Mouse (Mus musculus) hindbrain, embryonic 14.5 days (tissue): ENCODE measurements at regions not wholly inside any gene's neighbourhood (a gene's known extent, or its start where the extent isn't known, plus 50 kb on each side); places are given as distances from the start of the nearest gene placed in this dataset.
A peak's percentile ranks its signal among the peaks of the same experiment; 100 is the strongest.
"Not testable (repeated sequence)": the region's sequence is repeated elsewhere in the genome, so short reads cannot be mapped to it uniquely, and the experiment has no call there.

Experiments
- ATAC-seq: fragments of 200-750 bp; cut with Nextera tagmentation; 2 replicates; pipeline ENCODE4 v1.8.0; 2017; ENCODE audit warnings: moderate number of reproducible peaks, mild to moderate bottlenecking, moderate TSS enrichment, moderate library complexity; ENCODE audit not compliant: low FRiP score
- DNase-seq: peaks from one replicate; pipeline ENCODE4 v3.0.0-alpha.2; 2015; ENCODE audit warnings: low spot score
- H3K27ac ChIP-seq: fragments of 300-500 bp; sonication (generic); 2 replicates; pipeline ENCODE4 v1.5.1; 2014; ENCODE audit warnings: mild to moderate bottlenecking, moderate library complexity
- H3K27me3 ChIP-seq: fragments of 300-500 bp; sonication (generic); 2 replicates; pipeline ENCODE4 v1.6.1; 2014; ENCODE audit warnings: mild to moderate bottlenecking, low read length, mixed read lengths; ENCODE audit not compliant: control insufficient read depth, insufficient read depth
- H3K36me3 ChIP-seq: fragments of 300-500 bp; sonication (generic); replicated peaks from 2 replicates; pipeline ENCODE4 v1.6.1; 2014; ENCODE audit not compliant: control insufficient read depth, insufficient read depth
- H3K4me1 ChIP-seq: fragments of 300-500 bp; sonication (generic); replicated peaks from 2 replicates; pipeline ENCODE4 v1.6.1; 2014; ENCODE audit warnings: antibody characterized with exemption, low read length, mixed read lengths; ENCODE audit not compliant: control insufficient read depth, insufficient read depth
- H3K4me2 ChIP-seq: fragments of 300-500 bp; sonication (generic); replicated peaks from 2 replicates; pipeline ENCODE4 v1.6.1; 2014; ENCODE audit warnings: mild to moderate bottlenecking, moderate library complexity
- H3K4me3 ChIP-seq: fragments of 300-500 bp; sonication (generic); replicated peaks from 2 replicates; pipeline ENCODE4 v1.5.1; 2014; ENCODE audit warnings: mild to moderate bottlenecking, low read length
- H3K9ac ChIP-seq: fragments of 300-500 bp; sonication (generic); 2 replicates; pipeline ENCODE4 v1.6.1; 2014
- H3K9me3 ChIP-seq: fragments of 300-500 bp; sonication (generic); 2 replicates; pipeline ENCODE4 v1.6.1; 2016; ENCODE audit warnings: low read length; ENCODE audit not compliant: control insufficient read depth
- WGBS: fragments of 180-500 bp; shearing (Covaris S2); extraction: QIAGEN DNeasy Blood & Tissue Kit; methylation state at CpG from one replicate; pipeline ENCODE4 v1.1.7; 2014; 5-methylcytosine and 5-hydroxymethylcytosine counted together

- not testable (repeated sequence) for H3K36me3 ChIP-seq, H3K27me3 ChIP-seq, H3K9me3 ChIP-seq, DNase-seq, H3K4me2 ChIP-seq, H3K27ac ChIP-seq, H3K9ac ChIP-seq, H3K4me1 ChIP-seq, ATAC-seq, H3K4me3 ChIP-seq
Measured at GRCm38 (mm10) chr7:93254287-93254686, 174.6 kb downstream of the Fam181b start.

- no peaks in the 10 kb centered on the region for H3K36me3 ChIP-seq
- WGBS: 76% methylated on average over 3 of the region's 3 CpGs
- H3K27ac ChIP-seq: no peak overlapping the region
- H3K9ac ChIP-seq: no peak overlapping the region
- no peaks in the 10 kb centered on the region for H3K27me3 ChIP-seq
- ATAC-seq (0 out of 2 replicates have a peak, but pooled peaks have one; percentile 14), DNase-seq (no peak)
- H3K4me3 ChIP-seq: no peak overlapping the region
- H3K4me2 ChIP-seq: no peak overlapping the region
- no peaks in the 10 kb centered on the region for H3K9me3 ChIP-seq
- H3K4me1 ChIP-seq: no peaks in the 10 kb centered on the region
Measured at GRCm38 (mm10) chr7:93285748-93286147, 206.1 kb downstream of the Fam181b start.

- Histone ChIP-seq H3K4me2 (no peak overlapping the region), H3K27ac (no peak overlapping the region), H3K36me3 (no peaks in the 10 kb centered on the region), H3K4me3 (no peak overlapping the region), H3K4me1 (no peaks in the 10 kb centered on the region), H3K9ac (no peak overlapping the region), H3K9me3 (no peaks in the 10 kb centered on the region), H3K27me3 (no peaks in the 10 kb centered on the region)
- WGBS: 69% methylated on average over 3 of the region's 3 CpGs
- no peak for DNase-seq
- no peak for ATAC-seq
Measured at GRCm38 (mm10) chr7:93291457-93291856, 211.8 kb downstream of the Fam181b start.

GRCm38 (mm10) chr7:93291945-93292696 is 212.5 kb downstream of the Fam181b start:
- H3K9me3 ChIP-seq: no peaks in the 10 kb centered on the region
- H3K4me3 ChIP-seq: no peak overlapping the region
- no peak overlapping the region for H3K9ac ChIP-seq
- 44% methylated on average over 3 of the region's 3 CpGs for WGBS
- H3K36me3 ChIP-seq: no peaks in the 10 kb centered on the region
- no peak for ATAC-seq
- no peaks in the 10 kb centered on the region for H3K27me3 ChIP-seq
- DNase-seq: no peak
- H3K4me1 ChIP-seq: no peaks in the 10 kb centered on the region
- no peak overlapping the region for H3K27ac ChIP-seq
- H3K4me2 ChIP-seq: no peak overlapping the region

- no peak for ATAC-seq
- no peak overlapping the region for H3K4me2 ChIP-seq
- no peaks in the 10 kb centered on the region for H3K27me3 ChIP-seq
- H3K4me3 ChIP-seq: no peak overlapping the region
- no peaks in the 10 kb centered on the region for H3K9me3 ChIP-seq
- DNase-seq: no peak
- no peaks in the 10 kb centered on the region for H3K4me1 ChIP-seq
- no peak overlapping the region for H3K27ac ChIP-seq
- WGBS: 37% methylated on average over 1 of the region's 1 CpGs
- no peak overlapping the region for H3K9ac ChIP-seq
- no peaks in the 10 kb centered on the region for H3K36me3 ChIP-seq
Measured at GRCm38 (mm10) chr7:93312731-93313130, 233.1 kb downstream of the Fam181b start.

GRCm38 (mm10) chr7:93331351-93331750 is 251.7 kb downstream of the Fam181b start:
- ATAC-seq (no peak), DNase-seq (no peak)
- no peak overlapping the region for H3K27ac ChIP-seq
- H3K4me1 ChIP-seq: no peaks in the 10 kb centered on the region
- no peak overlapping the region for H3K9ac ChIP-seq
- H3K4me3 ChIP-seq: no peak overlapping the region
- H3K27me3 ChIP-seq: no peaks in the 10 kb centered on the region
- H3K4me2 ChIP-seq: no peak overlapping the region
- WGBS: 90% methylated on average over 1 of the region's 1 CpGs
- no peaks in the 10 kb centered on the region for H3K9me3 ChIP-seq
- H3K36me3 ChIP-seq: no peaks in the 10 kb centered on the region

- no peak for DNase-seq
- Histone ChIP-seq H3K27me3 (no peaks in the 10 kb centered on the region), H3K9ac (no peak overlapping the region), H3K4me3 (no peak overlapping the region), H3K4me2 (no peak overlapping the region), H3K4me1 (no peaks in the 10 kb centered on the region), H3K27ac (no peak overlapping the region), H3K9me3 (no peaks in the 10 kb centered on the region), H3K36me3 (no peaks in the 10 kb centered on the region)
- 82% methylated on average over 3 of the region's 3 CpGs for WGBS
- ATAC-seq: no peak
Measured at GRCm38 (mm10) chr7:93332203-93332602, 252.5 kb downstream of the Fam181b start.

- peak; percentile 88 for ATAC-seq
- H3K9ac ChIP-seq: no peak overlapping the region
- 22% methylated on average over 1 of the region's 1 CpGs for WGBS
Measured at GRCm38 (mm10) chr7:93336420-93336819, 256.8 kb downstream of the Fam181b start.

More at GRCm38 (mm10) chr7:93336420-93336819, 256.8 kb downstream of the Fam181b start:
- H3K36me3 ChIP-seq: no peaks in the 10 kb centered on the region
- no peak overlapping the region for H3K4me2 ChIP-seq
- no peaks in the 10 kb centered on the region for H3K27me3 ChIP-seq
- no peak overlapping the region for H3K4me3 ChIP-seq
- H3K27ac ChIP-seq: no peak overlapping the region
- DNase-seq: peak; percentile 73
- H3K4me1 ChIP-seq: no peaks in the 10 kb centered on the region
- no peaks in the 10 kb centered on the region for H3K9me3 ChIP-seq
